Comparison of ENCODE assay signal across 1 mouse cellular context in genomic region chr6:88074752-88075554, GRCm38 (mm10).
TF ChIP-seq lines count a peak whose summit lies in the region.

No protein-coding gene starts in this region.

TF ChIP-seq in MEL, 35 proteins besides CTCF, POLR2A, EP300 and RAD21 (continued from another document):
- TF ChIP-seq NELFE (IDR thresholded peaks at IDR 0.05; ENCODE audit: low read depth, low read length) = peak; percentile 75
- peak; percentile 61; the same call in 1 of the 2 replicates for TF ChIP-seq ZMIZ1 (IDR thresholded peaks at IDR 0.05; ENCODE audit: low read depth, low read length)
- peak; percentile 65; the same call in 1 of the 2 replicates for TF ChIP-seq RCOR1 (IDR thresholded peaks at IDR 0.05; ENCODE audit: low read depth, low read length)
- TF ChIP-seq SMC3 (IDR thresholded peaks at IDR 0.05; ENCODE audit: low read depth, low read length) = peak; percentile 42
- TF ChIP-seq JUND (IDR thresholded peaks at IDR 0.05; ENCODE audit: low read depth, low read length) = no peak
- TF ChIP-seq MXI1 (IDR thresholded peaks at IDR 0.05; ENCODE audit: low read depth, low read length) = peak; percentile 69
- peak; percentile 66; the same call in 1 of the 2 replicates for TF ChIP-seq TBP (IDR thresholded peaks at IDR 0.05; ENCODE audit: low read depth, low read length)
- 0 out of 2 replicates have a peak, but pooled peaks have one; percentile 30 for TF ChIP-seq NRF1 (IDR thresholded peaks at IDR 0.05; ENCODE audit: insufficient read depth, low read depth, low read length, poor library complexity, severe bottlenecking)
- TF ChIP-seq CHD1 (IDR thresholded peaks at IDR 0.05; ENCODE audit: low read depth, low read length) = 0 out of 2 replicates have a peak, but pooled peaks have one; percentile 64
- TF ChIP-seq ZKSCAN1 (IDR thresholded peaks at IDR 0.05; ENCODE audit: low read depth, low read length) = no peak
- no peak for TF ChIP-seq ZNF384 (IDR thresholded peaks at IDR 0.05; ENCODE audit: low read depth, low read length)
- TF ChIP-seq MAFK (IDR thresholded peaks at IDR 0.05; ENCODE audit: borderline replicate concordance, low read depth, low read length) = no peak
TF ChIP-seq in MEL: peak in this region for 17.
